Mouse (Mus musculus) ES-Bruce4 (cell line): ENCODE data around the gene Acot7.

Experiments
- CTCF ChIP-seq: IDR thresholded peaks from one replicate; pipeline ENCODE4 v1.8.1; 2011; ENCODE audit warnings: low read depth, low read length
- EP300 ChIP-seq: IDR thresholded peaks from 2 replicates; pipeline ENCODE4 v1.6.1; 2011; ENCODE audit warnings: low read depth, low read length; ENCODE audit not compliant: insufficient read depth
- POLR2A ChIP-seq: IDR thresholded peaks from one replicate; pipeline ENCODE4 v1.8.1; 2011; ENCODE audit warnings: low read length; ENCODE audit not compliant: insufficient read depth

DNA sequence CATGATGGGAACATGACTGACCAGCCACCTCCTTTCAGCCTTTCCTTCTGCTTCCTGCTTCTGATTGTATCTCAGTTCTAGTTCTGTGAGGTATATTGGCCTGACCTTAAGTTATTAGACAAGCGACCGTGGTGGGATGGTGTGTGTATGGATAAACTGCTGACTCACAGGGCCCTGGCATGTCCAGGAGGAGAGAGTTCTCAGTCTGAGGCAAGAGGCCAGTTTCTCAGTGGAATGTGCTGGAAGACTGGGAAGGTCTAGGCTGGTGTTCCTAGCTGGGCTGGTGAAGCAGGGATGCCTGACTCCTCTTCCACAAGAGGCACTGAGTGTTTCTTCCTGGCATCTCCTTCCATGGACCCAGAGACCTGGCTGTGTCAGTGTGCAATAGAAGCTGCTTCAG, 15.2 kb upstream of the Acot7 start:
- no peak for TF ChIP-seq CTCF
- no peak for TF ChIP-seq EP300
- no peak for TF ChIP-seq POLR2A
